Mouse (Mus musculus) embryonic facial prominence, embryonic 12.5 days (tissue): Measurements from ENCODE around the gene Klf3. TPM values are rescaled to one million over a fixed set of nuclear protein-coding genes. Genes with fewer than 3 reads are reported as not detected.

Experiments used
- ATAC-seq: fragments of 200-750 bp; cut with Nextera tagmentation; 2 replicates; pipeline ENCODE4 v1.8.0; 2017; ENCODE audit not compliant: insufficient number of reproducible peaks, insufficient read depth, low FRiP score, low TSS enrichment
- H3K27ac ChIP-seq: fragments of 300-500 bp; sonication (generic); 2 replicates; pipeline ENCODE4 v1.5.1; 2016; ENCODE audit warnings: mild to moderate bottlenecking
- H3K27me3 ChIP-seq: fragments of 300-500 bp; sonication (generic); 2 replicates; pipeline ENCODE4 v1.6.1; 2016; ENCODE audit warnings: mild to moderate bottlenecking, moderate library complexity
- H3K36me3 ChIP-seq: fragments of 300-500 bp; sonication (generic); 2 replicates; pipeline ENCODE4 v1.6.1; 2016; ENCODE audit warnings: mild to moderate bottlenecking
- H3K4me1 ChIP-seq: fragments of 300-500 bp; sonication (generic); 2 replicates; pipeline ENCODE4 v1.6.1; 2016
- H3K4me2 ChIP-seq: fragments of 300-500 bp; sonication (generic); replicated peaks from 2 replicates; pipeline ENCODE4 v1.6.1; 2016; ENCODE audit warnings: mild to moderate bottlenecking, moderate library complexity
- H3K4me3 ChIP-seq: fragments of 300-500 bp; sonication (generic); 2 replicates; pipeline ENCODE4 v1.5.1; 2016; ENCODE audit warnings: mild to moderate bottlenecking
- H3K9ac ChIP-seq: fragments of 300-500 bp; sonication (generic); 2 replicates; pipeline ENCODE4 v1.6.1; 2016; ENCODE audit warnings: mild to moderate bottlenecking, moderate library complexity
- H3K9me3 ChIP-seq: fragments of 300-500 bp; sonication (generic); 2 replicates; pipeline ENCODE4 v1.6.1; 2016; ENCODE audit warnings: mild to moderate bottlenecking, moderate library complexity
- WGBS: fragments of 180-500 bp; shearing (Covaris S2); methylation state at CpG from one replicate; pipeline ENCODE4 v1.1.7; 2016; 5-methylcytosine and 5-hydroxymethylcytosine counted together
- polyA plus RNA-seq: library from polyadenylated mRNA; unstranded; fragments of >200 nt; fragmentation: Nextera tagmentation; extraction: Ambion mirVana; gene quantifications from 2 replicates; pipeline ENCODE4 v1.2.1, GENCODE M21; 2016

Klf3 gene
- polyA plus RNA-seq, 1 experiment from 2014 or later, result 50.8 TPM

- Histone ChIP-seq H3K27me3 (no peaks in the 10 kb centered on the region), H3K36me3 (0 out of 2 replicates have a peak, but pooled peaks cover 3% of the 10 kb centered on the region), H3K4me2 (peak overlapping the region; percentile 44), H3K27ac (peak overlapping the region; percentile 95), H3K9ac (peak overlapping the region; percentile 24; the same call in 1 of the 2 replicates), H3K9me3 (no peaks in the 10 kb centered on the region), H3K4me1 (peaks cover 72% of the 10 kb centered on the region), H3K4me3 (no peak overlapping the region)
- 3% methylated on average over 9 of the region's 9 CpGs for WGBS
- peak; percentile 35 for ATAC-seq
Observed at GRCm38 (mm10) chr5:64810860-64811499, 7.8 kb downstream of the Klf3 start.

GRCm38 (mm10) chr5:64811500-64812123 is 8.4 kb downstream of the Klf3 start:
- 0 out of 2 replicates have a peak, but pooled peaks cover 3% of the 10 kb centered on the region for H3K36me3 ChIP-seq
- H3K4me2 ChIP-seq, result peak overlapping the region; percentile 44
- peak overlapping the region; percentile 7; the same call in 1 of the 2 replicates for H3K4me3 ChIP-seq
- H3K27me3 ChIP-seq, result no peaks in the 10 kb centered on the region
- ATAC-seq, result peak; percentile 62
- no peaks in the 10 kb centered on the region for H3K9me3 ChIP-seq
- H3K27ac ChIP-seq, result peak overlapping the region; percentile 95
- peaks cover 73% of the 10 kb centered on the region for H3K4me1 ChIP-seq
- WGBS, result 2% methylated on average over 13 of the region's 14 CpGs
- H3K9ac ChIP-seq, result peak overlapping the region; percentile 40

- peak overlapping the region; percentile 95 for H3K27ac ChIP-seq
- no peaks in the 10 kb centered on the region for H3K9me3 ChIP-seq
- ATAC-seq, result 0 out of 2 replicates have a peak, but pooled peaks have one; percentile 18
- WGBS, result 16% methylated on average over 22 of the region's 22 CpGs
- H3K4me3 ChIP-seq, result peak overlapping the region; percentile 7; the same call in 1 of the 2 replicates
- no peaks in the 10 kb centered on the region for H3K27me3 ChIP-seq
- peak overlapping the region; percentile 40 for H3K9ac ChIP-seq
- H3K36me3 ChIP-seq, result 0 out of 2 replicates have a peak, but pooled peaks cover 11% of the 10 kb centered on the region
- peaks cover 70% of the 10 kb centered on the region for H3K4me1 ChIP-seq
- peak overlapping the region; percentile 44 for H3K4me2 ChIP-seq
Observed at GRCm38 (mm10) chr5:64812124-64812982, 9.2 kb downstream of the Klf3 start.

GRCm38 (mm10) chr5:64812983-64813304 is 9.8 kb downstream of the Klf3 start:
- H3K4me1 ChIP-seq, result peaks cover 65% of the 10 kb centered on the region
- H3K9ac ChIP-seq, result peak overlapping the region; percentile 40; the same call in 1 of the 2 replicates
- 0 out of 2 replicates have a peak, but pooled peaks cover 12% of the 10 kb centered on the region for H3K36me3 ChIP-seq

GRCm38 (mm10) chr5:64813361-64813760 is 10.2 kb downstream of the Klf3 start:
- WGBS, result 8% methylated on average over 9 of the region's 9 CpGs
- Histone ChIP-seq H3K4me1 (peaks cover 61% of the 10 kb centered on the region), H3K4me3 (no peak overlapping the region), H3K27ac (no peak overlapping the region), H3K36me3 (peaks cover 15% of the 10 kb centered on the region), H3K9me3 (no peaks in the 10 kb centered on the region), H3K9ac (no peak overlapping the region), H3K27me3 (no peaks in the 10 kb centered on the region), H3K4me2 (no peak overlapping the region)
- no peak for ATAC-seq

More at GRCm38 (mm10) chr5:64812983-64813304, 9.8 kb downstream of the Klf3 start:
- Histone ChIP-seq H3K27me3 (no peaks in the 10 kb centered on the region), H3K4me2 (peak overlapping the region; percentile 44), H3K4me3 (0 out of 2 replicates have a peak overlapping the region, but pooled peaks have one; percentile 7), H3K9me3 (no peaks in the 10 kb centered on the region), H3K27ac (peak overlapping the region; percentile 95)
- no peak for ATAC-seq
- 10% methylated on average over 4 of the region's 4 CpGs for WGBS

- no peak overlapping the region for H3K9ac ChIP-seq
- no peak overlapping the region for H3K27ac ChIP-seq
- H3K4me3 ChIP-seq, result no peak overlapping the region
- 79% methylated on average over 7 of the region's 7 CpGs for WGBS
- ATAC-seq, result no peak
- no peaks in the 10 kb centered on the region for H3K27me3 ChIP-seq
- peaks cover 23% of the 10 kb centered on the region for H3K36me3 ChIP-seq
- H3K4me2 ChIP-seq, result no peak overlapping the region
- peaks cover 51% of the 10 kb centered on the region for H3K4me1 ChIP-seq
- H3K9me3 ChIP-seq, result no peaks in the 10 kb centered on the region
Observed at GRCm38 (mm10) chr5:64814416-64814815, 11.2 kb downstream of the Klf3 start.

- H3K27me3 ChIP-seq, result no peaks in the 10 kb centered on the region
- H3K36me3 ChIP-seq, result peaks cover 28% of the 10 kb centered on the region
- no peak overlapping the region for H3K27ac ChIP-seq
- no peaks in the 10 kb centered on the region for H3K9me3 ChIP-seq
- no peak overlapping the region for H3K4me2 ChIP-seq
- 84% methylated on average over 8 of the region's 8 CpGs for WGBS
- H3K4me3 ChIP-seq, result no peak overlapping the region
- ATAC-seq, result no peak
- H3K4me1 ChIP-seq, result peaks cover 44% of the 10 kb centered on the region
- H3K9ac ChIP-seq, result no peak overlapping the region
Observed at GRCm38 (mm10) chr5:64815631-64816030, 12.4 kb downstream of the Klf3 start.

- WGBS, result 69% methylated on average over 15 of the region's 15 CpGs
- H3K27me3 ChIP-seq, result no peaks in the 10 kb centered on the region
- H3K4me3 ChIP-seq, result no peak overlapping the region
- H3K9me3 ChIP-seq, result no peaks in the 10 kb centered on the region
- H3K27ac ChIP-seq, result no peak overlapping the region
- H3K9ac ChIP-seq, result peak overlapping the region; percentile 24; the same call in 1 of the 2 replicates
- H3K36me3 ChIP-seq, result peaks cover 34% of the 10 kb centered on the region
- H3K4me1 ChIP-seq, result peaks cover 36% of the 10 kb centered on the region
- ATAC-seq, result no peak
- no peak overlapping the region for H3K4me2 ChIP-seq
Observed at GRCm38 (mm10) chr5:64816290-64816973, 13.2 kb downstream of the Klf3 start.

- WGBS, result 75% methylated on average over 8 of the region's 8 CpGs
- Histone ChIP-seq H3K9me3 (no peaks in the 10 kb centered on the region), H3K4me3 (no peak overlapping the region), H3K9ac (no peak overlapping the region), H3K4me1 (peaks cover 31% of the 10 kb centered on the region), H3K27me3 (no peaks in the 10 kb centered on the region), H3K27ac (no peak overlapping the region), H3K36me3 (peaks cover 37% of the 10 kb centered on the region), H3K4me2 (no peak overlapping the region)
- no peak for ATAC-seq
Observed at GRCm38 (mm10) chr5:64816974-64817296, 13.7 kb downstream of the Klf3 start.

- Histone ChIP-seq H3K36me3 (peaks cover 61% of the 10 kb centered on the region), H3K4me3 (no peak overlapping the region), H3K9ac (no peak overlapping the region), H3K27me3 (no peaks in the 10 kb centered on the region), H3K4me1 (peaks cover 17% of the 10 kb centered on the region), H3K4me2 (no peak overlapping the region), H3K27ac (no peak overlapping the region), H3K9me3 (no peaks in the 10 kb centered on the region)
- no peak for ATAC-seq
- WGBS, result 89% methylated on average over 6 of the region's 6 CpGs
Observed at GRCm38 (mm10) chr5:64819390-64819789, 16.2 kb downstream of the Klf3 start.

GRCm38 (mm10) chr5:64820138-64820537 is 16.9 kb downstream of the Klf3 start:
- 93% methylated on average over 10 of the region's 10 CpGs for WGBS
- H3K9me3 ChIP-seq, result no peaks in the 10 kb centered on the region
- no peaks in the 10 kb centered on the region for H3K27me3 ChIP-seq
- no peak overlapping the region for H3K4me2 ChIP-seq
- no peak overlapping the region for H3K4me3 ChIP-seq
- H3K9ac ChIP-seq, result no peak overlapping the region
- H3K27ac ChIP-seq, result no peak overlapping the region
- H3K36me3 ChIP-seq, result peaks cover 62% of the 10 kb centered on the region
- ATAC-seq, result no peak
- H3K4me1 ChIP-seq, result peaks cover 16% of the 10 kb centered on the region
